In genomic region chr2:135140576-135140975, GRCm38 (mm10) we compare ENCODE assay signal across 9 mouse cellular contexts.
DNase-seq lines count a peak whose midpoint lies in the region; ATAC-seq and TF ChIP-seq lines count a peak whose summit lies in the region.
"Had no signal": no experiment of that assay in that cellular context is flagged by ENCODE, and none has a peak within 500 bp of the region (broad histone marks: within the 10 kb centered on the region; RNA-seq: fewer than 3 reads in every experiment).

No protein-coding gene starts in this region.

- H3K36me3 ChIP-seq in intestine, embryonic 14.5 days (ENCODE audit: control insufficient read depth, insufficient read depth, low read length) = no peaks in the 10 kb centered on the region
- H3K36me3 ChIP-seq in intestine, postnatal 0 days (ENCODE audit: control insufficient read depth, insufficient read depth) = no peaks in the 10 kb centered on the region
- H3K36me3 ChIP-seq in embryonic facial prominence, embryonic 12.5 days = no peaks in the 10 kb centered on the region
- no peaks in the 10 kb centered on the region for H3K36me3 ChIP-seq in limb, embryonic 10.5 days
- no peaks in the 10 kb centered on the region for H3K36me3 ChIP-seq in neural tube, embryonic 13.5 days

- H3K4me2 ChIP-seq in intestine, embryonic 14.5 days (ENCODE audit: low read length) = peak overlapping the region; percentile 11; the same call in 1 of the 2 replicates
- no peak overlapping the region for H3K4me2 ChIP-seq in intestine, postnatal 0 days (replicated peaks; ENCODE audit: low read depth)
- H3K4me2 ChIP-seq in embryonic facial prominence, embryonic 12.5 days (replicated peaks) = peak overlapping the region; percentile 32; the same call in 1 of the 2 replicates
- H3K4me2 ChIP-seq in neural tube, embryonic 13.5 days = peak overlapping the region; percentile 30

- no peak overlapping the region for H3K27ac ChIP-seq in intestine, embryonic 14.5 days (ENCODE audit: low read depth)
- H3K27ac ChIP-seq in intestine, postnatal 0 days (ENCODE audit: low read depth, low read length) = no peak overlapping the region
- H3K27ac ChIP-seq in embryonic facial prominence, embryonic 12.5 days = no peak overlapping the region
- H3K27ac ChIP-seq in limb, embryonic 10.5 days = peak overlapping the region; percentile 47; the same call in 1 of the 2 replicates
- H3K27ac ChIP-seq in neural tube, embryonic 13.5 days (replicated peaks) = no peak overlapping the region
- H3K27ac ChIP-seq: macrophage had no signal

- no peaks in the 10 kb centered on the region for H3K9me3 ChIP-seq in intestine, embryonic 14.5 days (ENCODE audit: control insufficient read depth, low read length)
- no peaks in the 10 kb centered on the region for H3K9me3 ChIP-seq in intestine, postnatal 0 days (ENCODE audit: control insufficient read depth)
- H3K9me3 ChIP-seq in embryonic facial prominence, embryonic 12.5 days = no peaks in the 10 kb centered on the region
- no peaks in the 10 kb centered on the region for H3K9me3 ChIP-seq in limb, embryonic 10.5 days (replicated peaks)
- H3K9me3 ChIP-seq in neural tube, embryonic 13.5 days = no peaks in the 10 kb centered on the region

- H3K27me3 ChIP-seq in intestine, embryonic 14.5 days (replicated peaks; ENCODE audit: control insufficient read depth, insufficient read depth, low read length) = no peaks in the 10 kb centered on the region
- no peaks in the 10 kb centered on the region for H3K27me3 ChIP-seq in intestine, postnatal 0 days (replicated peaks; ENCODE audit: control insufficient read depth, insufficient read depth, low read length)
- no peaks in the 10 kb centered on the region for H3K27me3 ChIP-seq in embryonic facial prominence, embryonic 12.5 days
- H3K27me3 ChIP-seq in limb, embryonic 10.5 days (ENCODE audit: low read depth, poor library complexity, severe bottlenecking) = no peaks in the 10 kb centered on the region
- H3K27me3 ChIP-seq in neural tube, embryonic 13.5 days = no peaks in the 10 kb centered on the region

- 3% methylated on average over 8 of the region's 8 CpGs for WGBS in intestine, embryonic 14.5 days
- 17% methylated on average over 8 of the region's 8 CpGs for WGBS in intestine, postnatal 0 days
- WGBS in embryonic facial prominence, embryonic 12.5 days = 5% methylated on average over 8 of the region's 8 CpGs
- WGBS in limb, embryonic 10.5 days = 4% methylated on average over 8 of the region's 8 CpGs
- 4% methylated on average over 8 of the region's 8 CpGs for WGBS in neural tube, embryonic 13.5 days

- ATAC-seq in intestine, embryonic 14.5 days (replicated peaks; ENCODE audit: low FRiP score, low TSS enrichment, low read depth) = no peak
- no peak for ATAC-seq in intestine, postnatal 0 days
- ATAC-seq in embryonic facial prominence, embryonic 12.5 days (ENCODE audit: insufficient number of reproducible peaks, insufficient read depth, low FRiP score, low TSS enrichment) = no peak
- peak; percentile 40; the same call in 1 of the 2 replicates for ATAC-seq in neural tube, embryonic 13.5 days (ENCODE audit: low read depth)

- DNase-seq in intestine, embryonic 14.5 days (ENCODE audit: low spot score) = no peak
- DNase-seq in limb, embryonic 10.5 days (ENCODE audit: low spot score) = peak; percentile 59
- DNase-seq in thymus, postnatal 10 days (ENCODE audit: low spot score in 2 of 2) = no peak
- no peak for DNase-seq in frontal cortex, postnatal 36 days (ENCODE audit: low spot score in 2 of 2)
- DNase-seq: kidney, adult 8-10 months had no signal

- H3K9ac ChIP-seq in intestine, embryonic 14.5 days (ENCODE audit: low read length) = no peak overlapping the region
- H3K9ac ChIP-seq in intestine, postnatal 0 days (ENCODE audit: low read depth, low read length) = no peak overlapping the region
- H3K9ac ChIP-seq in embryonic facial prominence, embryonic 12.5 days = no peak overlapping the region
- no peak overlapping the region for H3K9ac ChIP-seq in neural tube, embryonic 13.5 days

- H3K4me1 ChIP-seq in intestine, embryonic 14.5 days (replicated peaks; ENCODE audit: control insufficient read depth, insufficient read depth, low read length) = no peaks in the 10 kb centered on the region
- H3K4me1 ChIP-seq in intestine, postnatal 0 days (replicated peaks; ENCODE audit: control insufficient read depth, insufficient read depth, low read length) = no peaks in the 10 kb centered on the region
- peaks cover 7% of the 10 kb centered on the region; the same call in 1 of the 2 replicates for H3K4me1 ChIP-seq in embryonic facial prominence, embryonic 12.5 days
- peaks cover 14% of the 10 kb centered on the region for H3K4me1 ChIP-seq in limb, embryonic 10.5 days
- H3K4me1 ChIP-seq in neural tube, embryonic 13.5 days (replicated peaks) = peaks cover 13% of the 10 kb centered on the region

- no peak overlapping the region for H3K4me3 ChIP-seq in intestine, embryonic 14.5 days (ENCODE audit: low read depth, low read length)
- H3K4me3 ChIP-seq in intestine, postnatal 0 days (ENCODE audit: low read depth, low read length) = no peak overlapping the region
- no peak overlapping the region for H3K4me3 ChIP-seq in embryonic facial prominence, embryonic 12.5 days
- H3K4me3 ChIP-seq in limb, embryonic 10.5 days = peak overlapping the region; percentile 16; the same call in 1 of the 2 replicates
- no peak overlapping the region for H3K4me3 ChIP-seq in neural tube, embryonic 13.5 days

- TF ChIP-seq CTCF in intestine, postnatal 0 days (IDR thresholded peaks at IDR 0.05; ENCODE audit: low read depth) = no peak
